ENCODE assay signal across 24 mouse cellular contexts in the genomic region with DNA sequence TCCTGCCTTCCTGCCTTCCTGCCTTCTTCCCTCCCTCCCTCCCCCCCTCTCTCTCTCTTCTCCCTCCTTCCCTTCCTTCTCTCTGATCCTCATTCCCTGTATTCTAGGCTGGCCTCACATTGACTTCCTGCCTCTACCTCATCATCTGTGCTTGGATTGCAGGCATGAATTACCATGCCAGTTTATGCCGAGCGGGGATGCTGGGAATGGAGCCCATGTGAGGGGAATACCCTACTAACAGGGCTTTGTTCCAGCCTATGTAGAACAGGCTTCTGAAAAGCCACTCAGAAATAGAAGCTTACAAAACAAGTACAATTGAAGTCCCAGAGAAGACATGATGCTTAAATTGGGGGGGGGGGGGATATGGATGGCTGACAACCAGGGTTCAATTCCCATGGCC. TPM values are rescaled to one million over a fixed set of nuclear protein-coding genes. Genes with fewer than 3 reads are reported as not detected.
A peak's percentile ranks its signal among the peaks of the same experiment; 100 is the strongest.
DNase-seq lines count a peak whose midpoint lies in the region; ATAC-seq and TF ChIP-seq lines count a peak whose summit lies in the region.
"Had no signal": no experiment of that assay in that cellular context is flagged by ENCODE, and none has a peak within 500 bp of the region (broad histone marks: within the 10 kb centered on the region; RNA-seq: fewer than 3 reads in every experiment).

No protein-coding gene starts in this region.

- no peak overlapping the region for H3K27ac ChIP-seq in forebrain, embryonic 16.5 days (ENCODE audit: low read length)
- no peak overlapping the region for H3K27ac ChIP-seq in forebrain, embryonic 13.5 days
- H3K27ac ChIP-seq: embryonic facial prominence, embryonic 12.5 days; embryonic facial prominence, embryonic 15.5 days; gastrocnemius, adult 2 months; hindbrain, embryonic 13.5 days; intestine, embryonic 15.5 days had no signal

- TF ChIP-seq POLR2A in brain, embryonic 14.5 days (IDR thresholded peaks at IDR 0.05; ENCODE audit: borderline replicate concordance, extremely low read depth, insufficient read depth, insufficient read length, poor library complexity, severe bottlenecking), result no peak

- peak; percentile 62 for ATAC-seq in forebrain, embryonic 16.5 days
- ATAC-seq in forebrain, embryonic 13.5 days, result no peak; the same call in 1 of the 2 replicates
- no peak for ATAC-seq in frontal cortex, adult (ENCODE audit: low TSS enrichment)
- ATAC-seq: hindbrain, embryonic 16.5 days; intestine, embryonic 15.5 days; Patski had no signal

- H3K36me3 ChIP-seq in forebrain, embryonic 16.5 days (ENCODE audit: control insufficient read depth, insufficient read depth), result no peaks in the 10 kb centered on the region
- H3K36me3 ChIP-seq in forebrain, embryonic 13.5 days (ENCODE audit: poor library complexity, severe bottlenecking), result no peaks in the 10 kb centered on the region
- H3K36me3 ChIP-seq: embryonic facial prominence, embryonic 12.5 days; embryonic facial prominence, embryonic 15.5 days; hindbrain, embryonic 13.5 days; intestine, embryonic 15.5 days had no signal

- H3K9ac ChIP-seq in forebrain, embryonic 16.5 days (replicated peaks; ENCODE audit: low read depth, low read length), result no peak overlapping the region
- H3K9ac ChIP-seq in forebrain, embryonic 13.5 days, result no peak overlapping the region
- H3K9ac ChIP-seq: embryonic facial prominence, embryonic 12.5 days; embryonic facial prominence, embryonic 15.5 days; hindbrain, embryonic 13.5 days; intestine, embryonic 15.5 days had no signal

- peaks cover 13% of the 10 kb centered on the region for H3K4me1 ChIP-seq in forebrain, embryonic 16.5 days (replicated peaks; ENCODE audit: control insufficient read depth, insufficient read depth, low read length)
- peaks cover 18% of the 10 kb centered on the region for H3K4me1 ChIP-seq in forebrain, embryonic 13.5 days

- H3K4me2 ChIP-seq in forebrain, embryonic 16.5 days (ENCODE audit: low read length), result no peak overlapping the region
- no peak overlapping the region for H3K4me2 ChIP-seq in forebrain, embryonic 13.5 days
- H3K4me2 ChIP-seq: embryonic facial prominence, embryonic 12.5 days; embryonic facial prominence, embryonic 15.5 days; heart, embryonic 11.5 days; hindbrain, embryonic 13.5 days; intestine, embryonic 15.5 days had no signal

- TF ChIP-seq CTCF in brain, embryonic 14.5 days (IDR thresholded peaks at IDR 0.05; ENCODE audit: borderline replicate concordance, extremely low read depth, insufficient read depth, insufficient read length), result no peak

- H3K4me3 ChIP-seq in forebrain, embryonic 16.5 days (replicated peaks; ENCODE audit: low read length), result no peak overlapping the region
- no peak overlapping the region for H3K4me3 ChIP-seq in forebrain, embryonic 13.5 days
- H3K4me3 ChIP-seq: embryonic facial prominence, embryonic 12.5 days; embryonic facial prominence, embryonic 15.5 days; gastrocnemius, adult 2 months; hindbrain, embryonic 13.5 days; intestine, embryonic 15.5 days had no signal

- peak; percentile 46 to 51 for DNase-seq in cerebellum, postnatal 10 days
- DNase-seq in cerebellum, postnatal 14 days, result no peak
- peak; percentile 47 to 53 for DNase-seq in right cerebral cortex, postnatal 10 days (ENCODE audit: low spot score in 2 of 2)
- no peak for DNase-seq in right cerebral cortex, adult 18-20 months
- peak; percentile 68 for DNase-seq in brain, embryonic 14.5 days (ENCODE audit: low read depth)
- DNase-seq: adrenal gland, adult 2 months; adrenal gland, postnatal 14 days; cerebellum, adult 11-12 months; cerebellum, adult 8-10 months; cerebellum, postnatal 25 days; gastrocnemius, adult 2 months; gastrocnemius, postnatal 14 days; heart, adult 11 months; kidney, adult 11 months had no signal

- no peaks in the 10 kb centered on the region for H3K27me3 ChIP-seq in forebrain, embryonic 16.5 days (replicated peaks; ENCODE audit: control insufficient read depth, insufficient read depth, low read length)
- no peaks in the 10 kb centered on the region for H3K27me3 ChIP-seq in forebrain, embryonic 13.5 days
- H3K27me3 ChIP-seq: intestine, embryonic 15.5 days; Patski had no signal

- 33% methylated on average over 2 of the region's 2 CpGs for WGBS in forebrain, embryonic 16.5 days
- 57% methylated on average over 2 of the region's 2 CpGs for WGBS in forebrain, embryonic 13.5 days

- H3K9me3 ChIP-seq in forebrain, embryonic 16.5 days (ENCODE audit: control insufficient read depth, low read length), result no peaks in the 10 kb centered on the region
- H3K9me3 ChIP-seq in forebrain, embryonic 13.5 days (replicated peaks), result no peaks in the 10 kb centered on the region
- H3K9me3 ChIP-seq: embryonic facial prominence, embryonic 12.5 days; embryonic facial prominence, embryonic 15.5 days; hindbrain, embryonic 13.5 days; intestine, embryonic 15.5 days had no signal

RNA-seq across cellular contexts. Expression of gene Inhbb, which starts 38.0 kb away (rescaled TPM):
- 5.9 and 7.4 TPM in 2 replicates for polyA plus RNA-seq in forebrain, embryonic 16.5 days (2015; fragmentation: Nextera tagmentation; extraction: Ambion mirVana)
- polyA plus RNA-seq in forebrain, embryonic 13.5 days (2015; fragmentation: Nextera tagmentation; extraction: Ambion mirVana), result 4.1 and 4.6 TPM in 2 replicates
- 6.0 and 7.4 TPM in 2 replicates for polyA plus RNA-seq in brain, embryonic 14.5 days (2012; rRNA removed)

RNA-seq across cellular contexts. Expression of gene Ralb, which starts 44.5 kb away (rescaled TPM):
- polyA plus RNA-seq in forebrain, embryonic 16.5 days (2015; fragmentation: Nextera tagmentation; extraction: Ambion mirVana), result 47.6 and 54.3 TPM in 2 replicates
- polyA plus RNA-seq in forebrain, embryonic 13.5 days (2015; fragmentation: Nextera tagmentation; extraction: Ambion mirVana), result 51.0 and 52.5 TPM in 2 replicates
- 20.6 and 31.1 TPM in 2 replicates for polyA plus RNA-seq in brain, embryonic 14.5 days (2012; rRNA removed)

Comparison
In these comparisons a context has a peak if more than half of its experiments do, and no peak if none do; other contexts are left out.
1. DNase-seq: peak in cerebellum, postnatal 10 days (2 of 2), right cerebral cortex, postnatal 10 days (2 of 2) and brain, embryonic 14.5 days (single experiment); none in cerebellum, postnatal 14 days (0 of 2) and right cerebral cortex, adult 18-20 months (single experiment).